Mouse (Mus musculus) ES-Bruce4 (cell line): ENCODE measurements around the gene Pwwp2a. TPM values are rescaled to one million over a fixed set of nuclear protein-coding genes. Genes with fewer than 3 reads are reported as not detected.

ENCODE experiments used
- H3K27ac ChIP-seq: 2 replicates; pipeline ENCODE4 v1.5.1; 2012; ENCODE audit warnings: low read length, inconsistent platforms; ENCODE audit not compliant: insufficient read depth
- H3K27me3 ChIP-seq: 2 replicates; pipeline ENCODE4 v1.6.1; 2012; ENCODE audit warnings: mild to moderate bottlenecking, low read length, inconsistent platforms; ENCODE audit not compliant: control insufficient read depth, poor library complexity, insufficient read depth, severe bottlenecking
- H3K36me3 ChIP-seq: 2 replicates; pipeline ENCODE4 v1.6.1; 2012; ENCODE audit warnings: inconsistent platforms, mild to moderate bottlenecking, low read length, moderate library complexity; ENCODE audit not compliant: control insufficient read depth, poor library complexity, insufficient read depth, severe bottlenecking
- H3K4me1 ChIP-seq: one replicate; pipeline ENCODE4 v1.8.1; 2011; ENCODE audit warnings: low read length; ENCODE audit not compliant: control insufficient read depth, insufficient read depth
- H3K4me3 ChIP-seq: 2 replicates; pipeline ENCODE4 v1.5.1; 2011; ENCODE audit warnings: low read depth, mild to moderate bottlenecking, low read length
- H3K9ac ChIP-seq: 2 replicates; pipeline ENCODE4 v1.6.1; 2012; ENCODE audit warnings: low read depth, mild to moderate bottlenecking, inconsistent platforms; ENCODE audit not compliant: poor library complexity, severe bottlenecking
- H3K9me3 ChIP-seq: replicated peaks from 2 replicates; pipeline ENCODE4 v1.6.1; 2012; ENCODE audit warnings: mild to moderate bottlenecking, low read length, inconsistent platforms; ENCODE audit not compliant: control insufficient read depth, poor library complexity, insufficient read depth, severe bottlenecking
- CTCF ChIP-seq: IDR thresholded peaks from one replicate; pipeline ENCODE4 v1.8.1; 2011; ENCODE audit warnings: low read depth, low read length
- EP300 ChIP-seq: IDR thresholded peaks from 2 replicates; pipeline ENCODE4 v1.6.1; 2011; ENCODE audit warnings: low read depth, low read length; ENCODE audit not compliant: insufficient read depth
- POLR2A ChIP-seq: IDR thresholded peaks from one replicate; pipeline ENCODE4 v1.8.1; 2011; ENCODE audit warnings: low read length; ENCODE audit not compliant: insufficient read depth
- polyA plus RNA-seq: library from polyadenylated mRNA; stranded (reverse); fragments of >200 nt; gene quantifications from 2 replicates; pipeline ENCODE4 v1.2.4, GENCODE M21; 2011; ENCODE audit warnings: low read depth; ENCODE audit not compliant: missing spikeins, insufficient read depth, insufficient read length

The Pwwp2a gene
- polyA plus RNA-seq, 1 experiment: 87.5 TPM

DNA sequence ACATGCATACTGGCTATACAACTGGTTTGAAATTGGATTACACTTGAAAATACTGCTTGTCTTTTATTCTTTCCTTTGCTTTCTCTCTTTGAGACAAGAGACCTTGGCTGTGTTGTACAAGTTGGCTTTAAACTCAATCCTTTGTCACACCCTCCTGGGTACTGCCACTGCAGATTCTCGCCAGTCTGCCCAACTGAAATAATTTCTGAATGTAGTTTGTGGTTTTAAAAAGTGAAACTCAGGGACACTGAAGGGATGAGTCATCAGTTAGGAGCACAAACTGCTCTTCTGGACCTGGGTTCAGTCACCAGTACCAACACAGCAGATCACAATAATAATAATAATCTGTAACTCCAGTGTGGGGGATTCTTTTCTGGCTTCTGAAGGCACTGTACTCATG, 21.8 kb downstream of the Pwwp2a start:
- Histone ChIP-seq H3K4me3 (no peak overlapping the region), H3K9me3 (no peaks in the 10 kb centered on the region), H3K36me3 (peaks cover 36% of the 10 kb centered on the region), H3K4me1 (no peaks in the 10 kb centered on the region), H3K27me3 (no peaks in the 10 kb centered on the region), H3K27ac (no peak overlapping the region), H3K9ac (no peak overlapping the region)
- TF ChIP-seq POLR2A (no peak), CTCF (no peak), EP300 (no peak)

DNA sequence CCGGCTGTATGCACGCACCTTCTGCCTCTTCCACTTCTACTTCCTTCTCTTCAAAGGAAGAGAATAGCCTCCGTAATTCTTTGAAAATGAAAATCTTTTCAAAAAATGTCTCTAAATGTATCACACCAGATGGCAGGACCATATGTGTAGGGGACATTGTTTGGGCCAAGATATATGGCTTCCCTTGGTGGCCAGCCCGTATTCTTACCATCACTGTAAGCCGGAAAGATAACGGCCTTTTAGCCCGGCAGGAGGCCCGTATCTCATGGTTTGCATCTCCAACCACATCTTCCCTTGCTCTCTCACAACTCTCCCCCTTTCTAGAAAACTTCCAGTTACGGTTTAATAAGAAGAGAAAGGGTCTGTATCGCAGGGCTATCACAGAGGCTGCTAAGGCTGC, 24.0 kb downstream of the Pwwp2a start:
- H3K4me1 ChIP-seq: no peaks in the 10 kb centered on the region
- no peak overlapping the region for H3K27ac ChIP-seq
- peaks cover 23% of the 10 kb centered on the region for H3K36me3 ChIP-seq
- H3K27me3 ChIP-seq: no peaks in the 10 kb centered on the region
- H3K9me3 ChIP-seq: no peaks in the 10 kb centered on the region
- no peak overlapping the region for H3K9ac ChIP-seq
- no peak for TF ChIP-seq CTCF
- TF ChIP-seq POLR2A: no peak
- TF ChIP-seq EP300: no peak
- H3K4me3 ChIP-seq: no peak overlapping the region

DNA sequence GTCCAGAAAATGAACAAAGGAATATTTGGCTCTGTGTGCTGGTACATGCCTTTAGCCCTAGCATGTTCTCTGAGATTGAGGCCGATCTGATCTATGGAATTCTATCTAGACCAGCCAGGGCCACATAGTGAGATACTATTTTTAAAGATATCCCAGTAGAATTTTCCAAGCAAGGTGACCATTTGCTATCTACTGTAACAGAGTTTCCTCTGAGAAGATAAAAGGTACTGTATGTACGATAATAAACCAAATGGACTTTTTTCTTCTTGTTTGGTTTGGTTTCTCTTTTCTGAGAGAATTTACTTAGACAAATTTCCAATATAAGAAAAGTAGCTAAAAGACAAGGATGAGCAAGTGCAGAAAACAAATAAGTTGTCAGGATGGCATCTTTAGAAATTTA, 26.6 kb downstream of the Pwwp2a start:
- Histone ChIP-seq H3K27ac (no peak overlapping the region), H3K9ac (no peak overlapping the region), H3K4me1 (no peaks in the 10 kb centered on the region), H3K9me3 (no peaks in the 10 kb centered on the region), H3K27me3 (no peaks in the 10 kb centered on the region), H3K36me3 (peaks cover 26% of the 10 kb centered on the region), H3K4me3 (no peak overlapping the region)
- no peak for TF ChIP-seq CTCF
- TF ChIP-seq EP300: no peak
- no peak for TF ChIP-seq POLR2A

DNA sequence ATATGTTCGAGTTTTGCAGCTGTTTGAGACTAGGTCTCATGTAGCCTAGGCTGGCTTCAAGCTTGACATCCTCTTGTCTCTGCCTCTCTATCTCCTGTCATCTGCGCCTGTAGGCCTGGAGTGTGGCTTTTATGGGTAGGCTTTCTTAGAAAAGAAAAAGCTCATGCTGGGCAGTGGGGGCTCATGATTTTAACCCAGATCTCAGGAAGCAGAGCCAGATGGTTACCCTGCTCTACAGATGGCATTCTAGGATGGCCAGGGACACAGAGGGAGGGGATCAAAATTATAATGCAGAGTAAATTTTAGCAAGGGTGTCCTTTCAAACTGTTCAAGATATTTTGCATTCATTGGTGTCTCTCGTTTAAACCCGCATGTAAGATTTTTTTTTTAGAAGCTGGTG, 30.4 kb downstream of the Pwwp2a start:
- peaks cover 23% of the 10 kb centered on the region for H3K36me3 ChIP-seq

DNA sequence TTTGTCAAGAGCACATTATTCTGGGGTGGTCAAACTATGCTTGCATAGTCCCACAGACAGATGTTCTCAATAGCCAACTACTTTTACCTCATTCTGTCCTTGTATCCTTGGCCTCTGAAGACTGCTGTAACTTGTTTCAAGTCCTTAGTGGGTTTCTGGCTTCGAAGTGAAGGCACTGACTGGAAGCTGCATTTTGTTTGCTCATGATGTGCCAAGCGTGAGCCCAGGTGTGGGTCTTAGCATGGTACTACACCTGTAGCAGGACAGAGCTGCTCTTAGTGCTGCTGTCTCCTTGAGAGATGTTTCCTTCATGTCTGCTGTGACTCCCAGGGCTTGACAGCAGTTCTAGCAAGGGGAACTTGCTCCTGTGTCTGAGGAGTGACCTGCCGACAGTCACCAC, 41.6 kb downstream of the Pwwp2a start:
- no peaks in the 10 kb centered on the region for H3K9me3 ChIP-seq
- H3K36me3 ChIP-seq: peaks cover 14% of the 10 kb centered on the region
- no peaks in the 10 kb centered on the region for H3K4me1 ChIP-seq
- H3K27ac ChIP-seq: no peak overlapping the region
- no peak overlapping the region for H3K4me3 ChIP-seq
- TF ChIP-seq CTCF (no peak), POLR2A (no peak), EP300 (no peak)
- H3K27me3 ChIP-seq: no peaks in the 10 kb centered on the region
- H3K9ac ChIP-seq: no peak overlapping the region

More for the DNA sequence above, 30.4 kb downstream of the Pwwp2a start:
- H3K27me3 ChIP-seq: no peaks in the 10 kb centered on the region
- H3K4me1 ChIP-seq: no peaks in the 10 kb centered on the region
- H3K4me3 ChIP-seq: no peak overlapping the region
- no peak overlapping the region for H3K9ac ChIP-seq
- H3K27ac ChIP-seq: no peak overlapping the region
- H3K9me3 ChIP-seq: no peaks in the 10 kb centered on the region
- TF ChIP-seq POLR2A (no peak), CTCF (no peak), EP300 (no peak)

DNA sequence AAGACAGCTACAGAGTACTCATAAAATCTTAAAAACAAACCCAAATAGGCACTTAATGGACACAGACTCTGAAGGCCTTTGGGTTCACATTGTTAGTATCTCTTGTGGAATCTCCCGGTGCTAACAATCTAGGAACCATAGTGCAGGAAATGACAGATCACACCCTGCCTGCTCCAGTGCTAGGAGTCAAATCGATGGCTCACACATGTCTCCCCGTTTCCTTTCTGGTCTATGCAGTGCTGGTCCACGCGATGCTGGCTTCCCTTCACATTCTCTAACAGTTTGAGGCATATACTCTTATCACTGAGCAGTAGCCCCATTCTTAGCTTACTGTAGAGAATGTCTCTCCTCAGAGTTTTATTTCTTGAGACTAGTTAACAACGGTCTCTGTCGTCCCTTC, 46.0 kb downstream of the Pwwp2a start:
- no peaks in the 10 kb centered on the region for H3K4me1 ChIP-seq
- H3K27me3 ChIP-seq: no peaks in the 10 kb centered on the region
- H3K4me3 ChIP-seq: no peak overlapping the region
- no peak for TF ChIP-seq POLR2A
- no peak for TF ChIP-seq CTCF
- TF ChIP-seq EP300: no peak
- H3K36me3 ChIP-seq: peaks cover 24% of the 10 kb centered on the region
- H3K27ac ChIP-seq: no peak overlapping the region
- no peak overlapping the region for H3K9ac ChIP-seq
- H3K9me3 ChIP-seq: no peaks in the 10 kb centered on the region
